In the genomic region with DNA sequence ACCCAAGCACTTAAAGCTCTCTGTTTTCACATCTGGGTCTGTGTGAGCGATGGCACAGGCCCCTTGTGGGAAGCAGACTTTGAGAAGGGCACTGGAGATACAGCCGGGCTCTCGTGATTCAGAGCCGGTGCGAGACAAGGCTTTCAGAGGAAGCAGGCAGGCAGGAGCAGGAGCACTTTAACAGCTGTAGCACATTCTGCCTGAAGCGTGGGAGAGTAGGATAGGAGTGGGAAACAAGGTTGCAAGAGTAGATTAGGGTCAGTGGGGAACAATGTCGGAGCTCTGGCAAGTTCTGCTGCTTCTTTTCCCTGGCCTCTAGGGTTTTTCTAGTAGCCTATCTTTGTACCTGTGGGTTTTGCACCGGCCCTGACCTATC, we compare ENCODE assay signal across 7 mouse cellular contexts. TPM values are rescaled to one million over a fixed set of nuclear protein-coding genes. Genes with fewer than 3 reads are reported as not detected.
A peak's percentile ranks its signal among the peaks of the same experiment; 100 is the strongest.
DNase-seq lines count a peak whose midpoint lies in the region; ATAC-seq lines count a peak whose summit lies in the region.

No protein-coding gene starts in this region.

- H3K4me3 ChIP-seq in midbrain, embryonic 10.5 days: peak overlapping the region; percentile 51
- H3K4me3 ChIP-seq in midbrain, embryonic 11.5 days (ENCODE audit: low read depth, low read length): no peak overlapping the region
- H3K4me3 ChIP-seq in forebrain, embryonic 11.5 days (ENCODE audit: low read depth, low read length): no peak overlapping the region
- peak overlapping the region; percentile 32; the same call in 1 of the 2 replicates for H3K4me3 ChIP-seq in neural tube, embryonic 14.5 days (ENCODE audit: low read depth, low read length)

- H3K27me3 ChIP-seq in midbrain, embryonic 10.5 days (ENCODE audit: low read depth, poor library complexity, severe bottlenecking): peaks cover 18% of the 10 kb centered on the region
- H3K27me3 ChIP-seq in midbrain, embryonic 11.5 days (ENCODE audit: control insufficient read depth, insufficient read depth, low read length): no peaks in the 10 kb centered on the region
- no peaks in the 10 kb centered on the region; the same call in 1 of the 2 replicates for H3K27me3 ChIP-seq in forebrain, embryonic 11.5 days (ENCODE audit: control insufficient read depth, insufficient read depth, low read length)
- no peaks in the 10 kb centered on the region for H3K27me3 ChIP-seq in neural tube, embryonic 14.5 days (ENCODE audit: control insufficient read depth, insufficient read depth, low read length)

- peaks cover 30% of the 10 kb centered on the region for H3K4me1 ChIP-seq in midbrain, embryonic 10.5 days
- H3K4me1 ChIP-seq in midbrain, embryonic 11.5 days (ENCODE audit: control insufficient read depth, insufficient read depth, low read length): peaks cover 14% of the 10 kb centered on the region
- H3K4me1 ChIP-seq in forebrain, embryonic 11.5 days (replicated peaks; ENCODE audit: control insufficient read depth, insufficient read depth, low read length): peaks cover 7% of the 10 kb centered on the region
- H3K4me1 ChIP-seq in neural tube, embryonic 14.5 days (ENCODE audit: control insufficient read depth, insufficient read depth, low read length): peaks cover 16% of the 10 kb centered on the region

- H3K36me3 ChIP-seq in midbrain, embryonic 10.5 days: no peaks in the 10 kb centered on the region
- no peaks in the 10 kb centered on the region for H3K36me3 ChIP-seq in midbrain, embryonic 11.5 days (ENCODE audit: control insufficient read depth, insufficient read depth, low read length)
- no peaks in the 10 kb centered on the region for H3K36me3 ChIP-seq in forebrain, embryonic 11.5 days (ENCODE audit: control insufficient read depth, insufficient read depth, low read length)
- no peaks in the 10 kb centered on the region for H3K36me3 ChIP-seq in neural tube, embryonic 14.5 days (ENCODE audit: control insufficient read depth, insufficient read depth, low read length)

- H3K9me3 ChIP-seq in midbrain, embryonic 10.5 days (replicated peaks): no peaks in the 10 kb centered on the region
- H3K9me3 ChIP-seq in midbrain, embryonic 11.5 days (ENCODE audit: control insufficient read depth, low read length): no peaks in the 10 kb centered on the region
- no peaks in the 10 kb centered on the region for H3K9me3 ChIP-seq in forebrain, embryonic 11.5 days (ENCODE audit: control insufficient read depth, low read length)
- H3K9me3 ChIP-seq in neural tube, embryonic 14.5 days (ENCODE audit: control insufficient read depth, low read length): no peaks in the 10 kb centered on the region

- H3K27ac ChIP-seq in midbrain, embryonic 10.5 days (replicated peaks): no peak overlapping the region; the same call in 1 of the 2 replicates
- H3K27ac ChIP-seq in midbrain, embryonic 11.5 days (ENCODE audit: low read depth, low read length): no peak overlapping the region
- H3K27ac ChIP-seq in forebrain, embryonic 11.5 days (ENCODE audit: low read depth, low read length): no peak overlapping the region
- no peak overlapping the region for H3K27ac ChIP-seq in neural tube, embryonic 14.5 days (ENCODE audit: low read depth, low read length)

- no peak for ATAC-seq in midbrain, embryonic 11.5 days (ENCODE audit: low FRiP score)
- no peak for ATAC-seq in forebrain, embryonic 11.5 days (replicated peaks; ENCODE audit: low FRiP score)
- no peak for ATAC-seq in neural tube, embryonic 14.5 days (ENCODE audit: low read depth)

- peak; percentile 17 for DNase-seq in midbrain, embryonic 10.5 days (ENCODE audit: low spot score)
- DNase-seq in midbrain, embryonic 11.5 days (ENCODE audit: low spot score, missing footprints): no peak
- no peak for DNase-seq in forebrain, embryonic 11.5 days (ENCODE audit: low spot score)
- peak; percentile 37 for DNase-seq in kidney, postnatal 10 days
- no peak for DNase-seq in left cerebral cortex, adult 11 months (ENCODE audit: low spot score)
- no peak for DNase-seq in spleen, adult 12 weeks (ENCODE audit: low spot score)

- no peak overlapping the region for H3K9ac ChIP-seq in midbrain, embryonic 11.5 days (ENCODE audit: low read length)
- no peak overlapping the region for H3K9ac ChIP-seq in forebrain, embryonic 11.5 days (ENCODE audit: low read length)
- no peak overlapping the region for H3K9ac ChIP-seq in neural tube, embryonic 14.5 days (replicated peaks; ENCODE audit: low read depth, low read length)

- 24% methylated on average over 8 of the region's 8 CpGs for WGBS in midbrain, embryonic 10.5 days
- 23% methylated on average over 8 of the region's 8 CpGs for WGBS in midbrain, embryonic 11.5 days
- 25% methylated on average over 8 of the region's 8 CpGs for WGBS in forebrain, embryonic 11.5 days
- WGBS in neural tube, embryonic 14.5 days: 24% methylated on average over 8 of the region's 8 CpGs

- H3K4me2 ChIP-seq in midbrain, embryonic 11.5 days: no peak overlapping the region; the same call in 1 of the 2 replicates
- H3K4me2 ChIP-seq in forebrain, embryonic 11.5 days (ENCODE audit: low read depth, low read length, severe bottlenecking): peak overlapping the region; percentile 52; the same call in 1 of the 2 replicates
- peak overlapping the region; percentile 52; the same call in 1 of the 2 replicates for H3K4me2 ChIP-seq in neural tube, embryonic 14.5 days (ENCODE audit: low read depth, low read length)

RNA-seq across cellular contexts. Expression of gene Wbp4, which starts 5.3 kb away (rescaled TPM):
- 46.1 and 49.0 TPM in 2 replicates for polyA plus RNA-seq in midbrain, embryonic 10.5 days (2016; fragmentation: Nextera tagmentation; extraction: Ambion mirVana)
- 61.1 and 62.4 TPM in 2 replicates for polyA plus RNA-seq in midbrain, embryonic 11.5 days (2014; fragmentation: Nextera tagmentation; extraction: Ambion mirVana)
- polyA plus RNA-seq in forebrain, embryonic 11.5 days (2014; fragmentation: Nextera tagmentation; extraction: Ambion mirVana): 58.4 and 58.6 TPM in 2 replicates
- 47.3 and 48.3 TPM in 2 replicates for polyA plus RNA-seq in neural tube, embryonic 14.5 days (2014; fragmentation: Nextera tagmentation; extraction: Ambion mirVana)

RNA-seq across cellular contexts. Expression of gene Elf1, which starts 5.6 kb away (rescaled TPM):
- polyA plus RNA-seq in midbrain, embryonic 10.5 days (2016; fragmentation: Nextera tagmentation; extraction: Ambion mirVana): 3.9 and 5.2 TPM in 2 replicates
- polyA plus RNA-seq in midbrain, embryonic 11.5 days (2014; fragmentation: Nextera tagmentation; extraction: Ambion mirVana): 5.9 and 8.3 TPM in 2 replicates
- 7.5 and 7.6 TPM in 2 replicates for polyA plus RNA-seq in forebrain, embryonic 11.5 days (2014; fragmentation: Nextera tagmentation; extraction: Ambion mirVana)
- 2.5 and 4.2 TPM in 2 replicates for polyA plus RNA-seq in neural tube, embryonic 14.5 days (2014; fragmentation: Nextera tagmentation; extraction: Ambion mirVana)

RNA-seq across cellular contexts. Expression of gene Kbtbd6, which starts 35.0 kb away (rescaled TPM):
- 5.8 and 5.9 TPM in 2 replicates for polyA plus RNA-seq in midbrain, embryonic 10.5 days (2016; fragmentation: Nextera tagmentation; extraction: Ambion mirVana)
- 4.6 and 5.1 TPM in 2 replicates for polyA plus RNA-seq in midbrain, embryonic 11.5 days (2014; fragmentation: Nextera tagmentation; extraction: Ambion mirVana)
- polyA plus RNA-seq in forebrain, embryonic 11.5 days (2014; fragmentation: Nextera tagmentation; extraction: Ambion mirVana): 7.9 and 8.1 TPM in 2 replicates
- 0.87 and 1.5 TPM in 2 replicates for polyA plus RNA-seq in neural tube, embryonic 14.5 days (2014; fragmentation: Nextera tagmentation; extraction: Ambion mirVana)

Comparison
In these comparisons a context has a peak if more than half of its experiments do, and no peak if none do; other contexts are left out.
1. DNase-seq: peak in midbrain, embryonic 10.5 days (single experiment) and kidney, postnatal 10 days (single experiment); none in midbrain, embryonic 11.5 days (single experiment), forebrain, embryonic 11.5 days (single experiment), left cerebral cortex, adult 11 months (single experiment) and spleen, adult 12 weeks (single experiment).
2. H3K4me3 ChIP-seq: peak in midbrain, embryonic 10.5 days (single experiment) and neural tube, embryonic 14.5 days (single experiment); none in midbrain, embryonic 11.5 days (single experiment) and forebrain, embryonic 11.5 days (single experiment).